Mouse (Mus musculus) kidney, adult 2 months (tissue): Measurements from ENCODE around the gene Ifnar2.

Experiments
- CTCF ChIP-seq: fragments of 200-500 bp; conservative IDR thresholded peaks from 2 replicates; pipeline ENCODE4 v1.5.1; 2011; ENCODE audit warnings: low read depth, mild to moderate bottlenecking, control low read depth, low read length, moderate library complexity, mixed read lengths; ENCODE audit not compliant: insufficient read depth, insufficient read length
- POLR2A ChIP-seq: fragments of 200-500 bp; IDR thresholded peaks from one replicate; pipeline ENCODE4 v1.6.1; 2011; ENCODE audit warnings: low read depth, low read length, control low read depth

GRCm38 (mm10) chr16:91406585-91407220 is 34.1 kb downstream of the Ifnar2 start:
- TF ChIP-seq CTCF (no peak), POLR2A (no peak)
